Mouse (Mus musculus): ENCODE results near the gene Spon1.

Gene Spon1

DNA sequence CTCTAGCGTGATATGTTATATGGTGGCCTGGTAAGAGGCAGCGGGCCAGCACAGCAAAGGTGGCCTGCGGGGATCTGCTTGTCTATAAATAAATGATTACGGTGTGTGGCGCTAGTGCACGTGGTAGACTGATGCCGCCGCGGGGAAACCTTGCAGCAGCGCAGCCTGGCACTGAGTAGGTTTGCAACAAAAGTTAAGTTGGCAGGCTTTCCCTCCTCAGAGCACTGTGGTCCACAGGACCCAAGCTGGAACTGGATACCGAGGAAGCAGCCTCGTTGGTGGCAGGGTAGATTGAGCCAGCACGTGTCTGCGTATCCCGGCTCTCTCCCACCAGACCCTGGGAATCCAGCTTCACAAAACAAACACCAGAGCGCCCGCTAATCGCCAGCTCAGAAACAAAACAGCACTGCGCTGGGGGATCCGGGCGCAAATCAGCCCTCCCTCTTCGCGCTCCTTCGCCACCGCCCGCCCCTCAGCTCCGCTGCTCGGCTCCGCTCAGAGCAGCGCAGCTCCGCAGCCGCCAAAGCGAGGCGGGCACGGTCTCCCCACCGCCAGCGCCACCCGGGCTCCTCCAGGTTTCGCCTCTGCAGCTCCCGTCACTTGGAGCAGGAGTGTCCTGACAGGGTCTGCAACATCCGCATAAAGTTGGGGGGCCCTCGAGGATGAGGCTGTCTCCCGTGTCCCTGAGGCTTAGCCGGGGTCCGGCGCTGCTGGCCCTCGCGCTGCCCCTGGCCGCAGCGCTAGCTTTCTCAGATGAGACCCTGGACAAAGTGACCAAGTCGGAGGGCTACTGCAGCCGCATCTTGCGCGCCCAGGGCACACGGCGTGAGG is at the start of gene Spon1:
Gene Spon1, plus strand, starts transcription at position 332 of the 831 bp plus-strand sequence.
- DNase-seq (ENCODE audit: low spot score in 2 of 2): no peak

DNA sequence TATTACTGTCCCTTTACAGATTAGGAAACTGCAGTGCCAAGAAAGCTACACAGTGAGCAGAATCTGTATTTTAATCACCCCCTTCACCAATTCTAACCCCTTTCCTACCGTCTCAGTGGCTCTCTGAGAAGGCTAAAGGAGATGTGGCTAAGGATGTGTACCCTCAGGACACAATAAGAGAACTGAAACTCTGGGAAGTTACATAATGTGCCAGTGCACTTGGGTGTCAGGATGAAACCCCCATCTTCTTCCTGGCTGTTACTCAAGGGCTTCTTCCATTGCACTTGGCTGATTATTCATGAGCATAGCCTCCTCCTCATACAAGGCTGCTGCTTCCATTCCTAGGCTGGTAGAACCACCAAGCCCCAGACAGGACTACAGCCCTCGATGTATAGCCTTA is 43.8 kb upstream of the Spon1 start:
- DNase-seq (ENCODE audit: low spot score in 2 of 2): no peak

DNA sequence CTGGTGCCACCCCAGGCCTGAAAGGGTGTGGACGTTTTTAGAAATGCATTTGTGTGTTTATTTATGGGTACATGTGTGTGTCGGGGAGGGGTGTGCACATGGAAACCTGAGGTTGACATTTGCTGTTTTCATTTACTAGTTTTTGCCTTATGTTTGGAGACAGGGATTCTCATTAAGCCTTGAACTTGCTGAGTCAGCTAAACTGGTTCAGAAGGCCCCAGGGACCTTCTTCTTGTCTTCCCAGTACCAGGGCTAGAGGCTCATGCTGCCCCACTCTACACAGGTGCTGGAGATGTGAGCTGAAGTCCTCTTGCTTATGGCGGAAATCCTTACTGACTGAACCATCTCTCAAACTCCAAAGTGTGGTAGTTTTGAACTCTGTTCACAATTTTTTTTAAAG is 41.9 kb upstream of the Spon1 start:
- DNase-seq (ENCODE audit: low spot score in 2 of 2): no peak

DNA sequence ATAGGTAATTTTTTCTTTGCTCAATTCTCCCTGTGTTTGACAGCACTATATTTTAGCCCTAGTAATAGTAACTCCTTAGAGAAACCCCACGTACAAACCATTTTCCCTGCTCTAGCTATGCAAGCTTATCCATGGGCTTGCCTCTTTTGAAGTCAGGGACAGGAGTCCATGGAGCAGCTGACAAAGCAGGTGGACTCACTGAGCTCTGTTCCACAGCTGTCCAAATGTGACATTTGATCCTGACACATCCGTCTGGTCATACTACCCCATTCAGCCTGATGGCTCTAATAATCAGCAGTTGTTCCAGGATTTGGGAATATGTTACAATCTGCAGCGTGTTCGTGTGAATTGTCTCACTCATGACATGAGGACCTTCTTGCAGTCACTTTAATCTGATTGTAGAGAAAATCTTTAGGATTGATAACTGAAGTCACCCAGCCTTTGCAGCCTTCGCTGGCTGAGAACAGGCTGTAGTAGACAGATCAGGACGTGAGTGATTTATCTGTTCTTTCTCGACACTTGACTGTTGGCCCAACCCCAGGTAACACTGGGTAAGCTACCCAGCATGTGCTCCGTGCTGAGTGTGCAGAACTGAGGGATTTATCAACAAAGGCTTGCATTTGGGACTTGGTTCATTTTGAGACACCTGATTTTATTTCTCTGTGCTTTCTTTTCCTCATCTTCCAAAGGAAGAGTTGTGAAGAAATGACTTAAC is 37.6 kb upstream of the Spon1 start:
- DNase-seq (ENCODE audit: low spot score in 2 of 2): no peak

DNA sequence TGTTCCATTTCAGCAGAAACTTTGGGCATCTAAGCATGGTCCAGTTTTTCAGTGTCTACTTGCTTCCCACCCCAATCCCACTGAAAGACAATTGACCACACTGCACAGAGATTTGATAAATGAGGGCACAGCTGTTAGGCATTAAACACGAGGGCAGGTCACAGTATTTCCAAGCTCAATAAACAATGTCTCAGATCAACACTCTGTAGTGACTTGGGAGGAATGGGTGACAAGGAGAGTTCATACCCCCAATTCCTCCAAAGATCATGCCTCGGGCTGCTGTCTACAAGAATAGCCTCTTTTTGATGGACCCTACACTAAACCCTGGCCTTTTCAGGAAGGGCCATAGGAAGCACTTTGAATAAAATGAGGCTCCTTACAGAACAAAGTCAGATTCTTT is 36.9 kb upstream of the Spon1 start:
- DNase-seq (ENCODE audit: low spot score in 2 of 2): no peak

DNA sequence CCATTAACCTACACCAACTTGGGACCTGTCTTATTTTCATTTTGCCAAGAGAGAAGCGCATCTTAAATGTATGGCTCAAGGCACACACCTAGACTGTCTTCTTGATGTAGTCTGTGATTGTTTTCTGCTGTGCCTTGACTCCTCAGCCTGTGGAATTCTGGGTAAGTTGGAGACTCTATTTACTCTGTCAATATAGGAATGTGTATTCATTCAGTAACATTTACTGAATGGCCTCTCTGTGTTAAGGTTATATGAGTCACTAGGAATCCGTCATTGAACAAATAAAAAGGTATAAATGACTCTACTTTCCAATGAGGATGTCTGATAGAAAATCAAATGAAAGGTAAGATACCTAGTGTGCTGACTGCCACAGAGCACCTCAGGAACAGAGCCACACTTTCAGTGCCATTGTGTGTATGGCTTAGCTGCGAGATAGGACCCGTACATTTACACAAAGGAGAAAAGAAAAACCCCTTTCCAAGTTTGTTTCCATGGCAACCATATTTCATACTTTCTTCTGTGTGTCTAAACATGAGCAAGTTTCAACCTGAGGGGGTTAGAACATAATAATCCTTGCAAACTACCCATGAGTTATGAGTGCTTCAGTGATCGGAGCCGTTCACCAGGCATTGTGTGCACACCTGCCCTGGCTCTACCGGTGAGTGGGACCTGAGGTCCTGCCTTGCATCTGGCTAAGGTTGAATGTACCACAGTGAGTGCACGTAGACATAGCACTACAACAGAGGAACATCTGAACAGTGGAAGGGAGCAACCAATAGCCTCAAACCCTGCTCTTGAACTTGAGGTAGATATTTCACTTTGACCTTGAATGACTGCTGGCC is 35.2 kb upstream of the Spon1 start:
- no peak for DNase-seq (ENCODE audit: low spot score in 2 of 2)

DNA sequence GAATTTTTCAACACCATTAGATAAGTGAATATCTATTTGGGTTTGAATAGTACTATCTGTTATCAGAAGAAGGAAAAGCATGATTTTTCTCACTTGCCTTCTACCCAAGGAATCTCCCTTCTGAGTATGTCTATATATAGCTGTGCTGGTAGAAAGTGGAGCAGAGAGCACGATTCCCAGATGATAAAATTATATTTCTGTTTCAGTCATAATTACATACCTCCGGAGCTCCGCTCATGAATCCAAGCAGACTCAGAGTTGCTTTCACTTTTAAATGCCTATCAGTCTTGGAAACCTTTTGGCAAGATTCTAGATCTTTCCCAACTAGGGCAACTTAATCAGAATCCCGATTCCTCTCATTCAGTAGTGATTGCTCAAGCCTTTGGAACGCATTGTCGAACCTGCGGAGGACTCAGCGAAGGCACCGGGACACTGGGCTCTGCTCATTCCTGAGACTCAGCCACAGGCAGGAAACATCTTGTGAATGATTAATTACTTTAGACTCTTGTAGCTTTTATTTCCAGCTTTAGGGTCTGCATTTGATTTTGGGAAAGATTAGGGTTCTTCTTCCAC is 27.9 kb upstream of the Spon1 start:
- DNase-seq (ENCODE audit: low spot score in 2 of 2): no peak

DNA sequence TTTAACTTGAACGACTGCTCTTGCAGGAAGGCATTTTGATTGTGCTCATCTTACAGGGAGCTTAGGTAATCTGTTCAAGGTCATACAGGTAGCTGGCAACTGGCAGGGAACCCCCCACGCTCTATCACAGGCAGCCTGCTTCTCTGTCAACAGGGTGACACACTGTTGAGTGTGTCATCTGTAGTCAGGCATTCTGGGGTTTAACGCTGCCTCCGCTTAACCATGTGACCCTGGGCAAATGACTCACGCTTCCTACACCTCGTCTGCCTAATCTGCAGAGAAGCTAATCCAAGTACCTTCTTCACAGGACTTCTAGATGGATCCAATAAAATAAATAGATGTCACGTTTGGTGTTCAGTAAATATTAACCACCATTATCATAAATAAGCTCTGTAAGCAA is 26.6 kb upstream of the Spon1 start:
- DNase-seq (ENCODE audit: low spot score in 2 of 2): no peak

DNA sequence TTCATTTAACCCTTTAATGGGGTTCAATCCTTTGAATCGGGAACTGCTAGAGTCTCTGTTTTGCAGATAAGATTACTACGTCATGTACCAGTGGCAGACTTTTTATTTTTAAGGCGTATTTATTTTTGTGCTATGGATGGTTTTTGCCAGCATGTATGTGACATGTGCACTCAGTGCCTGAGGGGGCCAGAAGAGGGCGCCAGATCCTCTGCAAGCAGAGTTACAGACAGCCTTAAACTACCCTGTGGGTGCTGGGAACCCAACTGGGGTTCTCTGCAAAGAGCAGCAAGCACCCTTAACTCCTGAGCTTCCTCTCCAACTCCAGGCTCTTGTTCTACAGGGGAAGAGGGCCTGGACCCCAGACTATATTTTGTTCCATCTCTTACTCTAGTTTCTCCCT is 23.2 kb upstream of the Spon1 start:
- DNase-seq (ENCODE audit: low spot score in 2 of 2): no peak

DNA sequence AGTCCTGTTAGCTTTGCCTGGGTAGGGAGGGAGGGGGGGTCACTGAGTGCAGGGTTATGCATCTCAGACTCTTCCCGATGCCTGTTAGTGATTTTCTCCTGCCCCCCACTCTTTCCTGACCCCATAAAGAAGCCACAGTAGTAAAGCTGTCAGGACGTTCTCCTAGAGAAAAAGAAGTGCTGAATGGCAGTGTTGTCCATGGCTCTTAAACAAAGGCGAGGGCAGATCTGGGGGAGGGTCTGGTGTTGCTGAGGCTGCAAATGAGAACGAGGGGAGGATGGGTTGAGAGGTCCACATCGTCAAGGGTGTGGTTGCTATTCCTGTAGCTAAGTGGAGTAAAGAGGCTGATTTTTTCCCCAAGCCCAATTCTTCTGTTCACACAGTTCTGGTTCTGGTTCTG is 21.8 kb upstream of the Spon1 start:
- no peak for DNase-seq (ENCODE audit: low spot score in 2 of 2)

DNA sequence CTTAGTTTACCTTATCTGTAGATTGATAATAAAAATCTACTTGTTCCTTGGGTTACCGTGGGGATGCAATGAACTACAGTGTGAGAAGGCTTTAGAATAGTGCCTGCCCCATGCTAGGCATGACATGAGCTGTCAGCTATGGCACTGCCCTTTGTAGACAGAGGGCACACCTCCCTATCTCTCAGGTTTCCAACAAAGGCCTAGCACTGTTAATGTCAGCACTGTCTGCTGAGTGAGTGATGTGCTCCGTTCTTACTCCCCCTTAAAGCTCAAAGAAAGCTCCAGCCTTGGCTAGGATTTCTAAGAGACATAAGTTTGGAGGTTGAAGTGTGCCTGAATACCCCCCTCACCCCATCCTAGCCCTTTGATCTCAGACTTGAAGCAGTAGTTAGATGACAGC is 9.2 kb upstream of the Spon1 start:
- no peak for DNase-seq (ENCODE audit: low spot score in 2 of 2)

DNA sequence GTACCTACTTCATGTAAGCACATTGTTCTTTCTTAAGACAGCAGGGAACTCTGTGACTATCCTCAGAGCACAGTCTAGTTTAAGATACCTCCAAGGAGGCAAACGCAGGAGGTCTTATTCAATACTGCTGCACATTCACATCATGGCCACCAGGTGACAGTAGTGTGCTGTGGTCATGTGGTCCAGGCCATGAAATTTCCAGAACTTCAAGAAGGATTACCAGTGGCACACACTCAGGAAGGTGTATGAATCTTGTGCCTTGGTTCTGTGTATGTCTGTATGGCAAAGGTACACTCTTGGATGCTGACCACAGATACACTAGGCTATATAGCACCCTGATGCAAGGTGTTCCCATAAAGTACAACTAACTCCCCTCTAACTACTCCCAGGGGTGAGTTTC is 6.6 kb upstream of the Spon1 start:
- no peak for DNase-seq (ENCODE audit: low spot score in 2 of 2)

DNA sequence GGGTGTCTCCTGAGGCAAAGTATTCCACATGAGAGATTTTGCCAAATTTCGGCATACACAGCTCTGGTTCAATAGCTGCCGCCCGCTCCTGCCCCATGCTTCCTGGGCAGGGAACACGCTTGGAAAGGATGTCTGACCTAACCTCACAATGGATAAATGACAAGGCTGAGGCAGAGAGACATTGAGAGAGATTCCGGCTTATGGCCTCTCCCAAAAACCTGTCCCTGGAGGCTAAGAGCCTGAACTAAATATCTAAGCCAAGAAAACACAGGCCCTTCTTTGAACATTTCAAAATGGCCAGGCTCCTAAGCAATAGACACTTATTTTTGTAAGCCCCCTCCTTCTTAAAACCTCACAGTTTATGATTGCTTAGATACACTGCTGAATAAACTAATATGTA is 665 bp upstream of the Spon1 start:
- DNase-seq (ENCODE audit: low spot score in 2 of 2): no peak

DNA sequence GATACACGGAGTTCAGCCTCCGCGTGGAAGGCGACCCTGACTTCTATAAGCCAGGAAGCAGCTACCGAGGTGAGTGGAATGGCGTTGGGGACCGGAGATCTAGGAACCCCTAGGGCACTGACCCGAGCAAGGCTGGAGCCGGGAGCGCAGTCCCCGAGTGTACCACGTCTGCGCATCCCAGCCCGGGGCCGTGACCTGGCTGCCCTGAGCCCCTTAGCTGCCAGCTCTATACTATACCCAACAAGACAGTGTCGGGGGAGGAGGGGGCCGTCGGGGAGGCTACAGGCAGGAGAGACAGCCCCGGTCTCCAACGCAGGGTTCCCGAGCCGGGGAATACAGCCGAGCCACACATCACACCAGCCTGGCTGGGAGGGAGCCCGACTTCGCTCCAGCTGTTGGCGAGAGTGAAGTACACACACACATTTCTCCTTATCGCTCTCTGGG is 722 bp downstream of the Spon1 start:
- no peak for DNase-seq (ENCODE audit: low spot score in 2 of 2)

DNA sequence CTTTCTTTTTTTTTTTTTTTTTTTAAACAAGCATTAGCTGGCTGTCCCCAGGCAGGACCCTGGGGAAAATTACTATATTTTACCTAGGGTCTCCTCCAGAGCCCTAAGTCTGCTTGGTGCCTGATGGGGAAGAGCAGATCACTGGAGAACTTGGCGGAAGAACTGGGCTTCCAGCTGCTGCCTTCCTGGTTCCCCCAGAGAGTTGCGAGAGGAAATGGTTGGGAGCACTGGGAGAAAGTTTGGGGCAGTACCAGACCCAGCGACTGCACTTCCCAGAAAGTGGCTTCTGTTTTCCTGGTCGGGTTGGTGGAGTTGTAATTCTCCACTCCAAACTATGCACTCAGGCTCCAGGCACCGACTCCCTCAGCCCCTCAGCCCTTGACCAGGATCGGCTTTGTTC is 1.7 kb downstream of the Spon1 start:
- DNase-seq (ENCODE audit: low spot score in 2 of 2): no peak

DNA sequence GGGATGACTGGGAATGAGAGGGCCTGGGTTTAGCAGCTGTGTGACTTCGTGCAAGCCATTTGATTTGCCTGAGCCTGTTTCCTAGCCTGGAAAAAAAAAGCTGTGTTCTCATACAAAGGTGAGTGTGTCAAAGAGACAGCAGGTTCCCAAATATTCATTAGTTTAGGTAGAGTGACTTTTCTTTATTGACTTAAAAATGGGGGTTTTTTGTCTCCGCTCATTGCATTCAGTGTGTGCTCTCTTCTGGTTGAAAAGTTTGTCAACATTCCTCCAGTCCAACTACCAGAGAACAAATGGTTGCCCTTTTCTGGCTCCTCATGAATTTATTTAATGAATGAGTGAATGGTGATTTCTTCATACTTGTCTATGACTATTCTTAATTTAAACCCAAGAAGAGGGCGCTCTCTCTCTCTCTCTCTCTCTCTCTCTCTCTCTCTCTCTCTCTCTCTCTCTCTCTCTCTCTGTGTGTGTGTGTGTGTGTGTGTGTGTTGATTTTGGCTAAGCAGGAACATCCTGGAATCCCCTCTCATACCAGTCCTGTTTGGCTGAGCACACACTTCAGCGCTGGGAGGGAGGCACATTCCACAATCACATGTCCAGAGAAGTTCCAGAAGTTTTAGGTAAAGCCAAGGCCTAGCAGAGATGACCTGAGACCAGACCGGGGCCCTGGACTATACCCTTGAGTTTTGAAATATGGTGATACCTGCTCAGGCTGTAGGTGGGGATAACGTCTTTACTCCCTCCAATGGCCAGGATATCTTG is 2.6 kb downstream of the Spon1 start:
- DNase-seq (ENCODE audit: low spot score in 2 of 2): no peak

DNA sequence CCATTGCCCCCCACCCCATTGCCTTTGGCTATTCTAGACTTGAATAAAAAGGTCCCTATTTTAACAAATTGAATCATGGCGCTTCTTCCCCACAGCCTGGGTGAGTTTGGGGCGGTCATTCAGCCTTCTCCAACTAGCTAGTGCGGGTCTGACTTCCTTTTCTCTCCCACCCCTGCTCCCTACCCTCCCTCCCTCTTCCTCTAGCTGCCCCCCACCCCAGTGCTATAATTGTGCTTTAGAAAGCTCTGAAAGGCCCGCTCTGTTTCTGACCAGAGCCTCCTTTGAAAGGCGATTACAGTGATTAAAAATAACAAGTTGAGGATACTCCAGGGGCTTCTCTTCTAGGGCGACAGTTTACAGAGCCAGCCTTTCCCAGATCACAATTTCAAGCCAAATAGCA is 3.5 kb downstream of the Spon1 start:
- DNase-seq (ENCODE audit: low spot score in 2 of 2): no peak

DNA sequence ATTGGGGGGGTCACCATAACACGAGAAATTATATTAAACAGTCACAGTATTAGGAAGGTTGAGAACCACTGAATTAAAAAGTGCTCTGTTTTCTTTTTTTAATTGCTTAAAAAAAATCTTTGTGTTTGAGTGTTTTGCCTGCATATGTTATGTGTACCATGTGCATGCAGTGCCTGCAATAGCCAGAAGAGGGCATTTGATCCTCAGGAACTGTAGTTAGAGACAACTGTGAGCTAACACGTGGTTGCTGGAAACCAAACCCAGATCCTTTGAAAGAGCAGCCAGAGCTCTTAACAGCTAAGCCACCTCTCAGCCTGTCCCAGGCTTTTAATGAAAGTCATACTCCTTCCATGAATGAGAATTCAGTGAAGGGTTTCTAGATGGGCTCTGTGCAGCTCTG is 6.3 kb downstream of the Spon1 start:
- DNase-seq (ENCODE audit: low spot score in 2 of 2): no peak

DNA sequence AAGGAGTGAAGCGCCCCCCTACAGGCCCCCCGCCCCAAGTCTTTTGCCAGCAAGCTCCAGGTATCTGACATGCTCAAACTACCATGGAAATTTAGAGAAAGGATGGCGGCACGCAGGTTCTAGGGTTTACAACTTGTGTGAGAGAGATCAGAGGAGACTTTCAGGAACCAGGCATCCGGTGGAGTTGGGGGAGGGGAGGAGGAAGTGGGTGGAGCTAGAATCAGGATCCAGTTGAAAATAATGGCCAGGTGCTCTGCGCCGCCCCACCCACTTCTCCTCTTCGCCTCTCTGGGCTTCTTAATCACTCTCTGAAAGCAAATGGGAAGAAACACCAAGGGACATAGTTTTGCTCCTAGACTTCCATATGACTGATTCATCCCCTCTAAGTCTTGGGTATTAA is 7.6 kb downstream of the Spon1 start:
- DNase-seq (ENCODE audit: low spot score in 2 of 2): peak in 1 of 2 experiments; percentile 12

DNA sequence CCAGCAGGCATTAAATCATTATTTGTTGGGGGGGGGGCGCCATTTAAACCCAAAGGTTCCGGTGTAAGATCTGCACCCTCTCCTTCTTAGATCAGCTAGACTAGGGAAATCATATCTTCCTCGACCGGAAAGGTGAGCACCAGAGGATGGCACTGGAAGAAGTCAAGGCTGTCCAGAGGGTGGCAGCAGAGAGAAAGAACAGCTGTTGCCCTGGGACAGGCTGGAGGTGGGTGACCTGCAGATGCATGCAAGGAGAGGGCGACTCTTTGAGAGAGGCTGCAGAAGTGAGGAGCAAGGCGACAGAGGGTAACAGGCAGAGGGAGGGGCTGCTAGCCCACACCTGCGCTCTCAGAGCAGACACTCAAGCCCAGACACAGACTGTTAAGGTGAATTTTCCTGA is 8.2 kb downstream of the Spon1 start:
- peak; percentile 21 to 38 for DNase-seq (ENCODE audit: low spot score in 2 of 2)

DNA sequence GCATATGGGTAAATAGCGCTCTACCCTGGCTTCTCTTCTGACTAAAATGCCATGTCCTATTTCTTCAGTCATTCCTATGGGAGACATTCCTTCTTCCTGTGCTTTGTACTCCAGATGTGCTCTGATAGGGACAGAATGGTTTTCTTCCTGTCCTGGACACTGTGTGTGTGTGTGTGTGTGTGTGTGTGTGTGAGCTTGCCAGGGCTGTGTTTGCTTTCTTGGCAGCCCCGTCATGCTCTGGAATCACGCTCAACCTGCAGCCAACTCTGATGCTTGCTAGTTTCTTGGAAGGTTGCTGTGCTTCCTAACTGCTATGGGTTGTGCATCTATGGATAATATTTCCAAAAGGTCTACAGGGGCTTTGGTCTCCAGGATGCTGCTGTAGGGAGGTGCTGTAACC is 9.1 kb downstream of the Spon1 start:
- no peak for DNase-seq (ENCODE audit: low spot score in 2 of 2)

Measured in spleen, postnatal 14 days (tissue).